Mouse (Mus musculus) olfactory bulb, adult 2 months (tissue): Measurements from ENCODE around the gene Kif7. TPM values are rescaled to one million over a fixed set of nuclear protein-coding genes. Genes with fewer than 3 reads are reported as not detected.
A peak's percentile ranks its signal among the peaks of the same experiment; 100 is the strongest.

Source experiments
- H3K27ac ChIP-seq: fragments of 200-500 bp; 2 replicates; pipeline ENCODE4 v1.5.1; 2012; ENCODE audit warnings: low read depth, low read length; ENCODE audit not compliant: insufficient read depth
- H3K4me1 ChIP-seq: fragments of 200-500 bp; 2 replicates; pipeline ENCODE4 v1.6.1; 2012; ENCODE audit warnings: low read length; ENCODE audit not compliant: control insufficient read depth, insufficient read depth
- H3K4me3 ChIP-seq: fragments of 200-500 bp; 2 replicates; pipeline ENCODE4 v1.5.1; 2012; ENCODE audit warnings: mild to moderate bottlenecking, low read depth, low read length, moderate library complexity; ENCODE audit not compliant: insufficient read depth
- CTCF ChIP-seq: fragments of 200-500 bp; IDR thresholded peaks from 2 replicates; pipeline ENCODE4 v1.5.1; 2012; ENCODE audit warnings: low read depth, mild to moderate bottlenecking, low read length, moderate library complexity; ENCODE audit not compliant: insufficient read depth
- POLR2A ChIP-seq: fragments of 200-500 bp; IDR thresholded peaks from 2 replicates; pipeline ENCODE4 v1.6.1; 2012; ENCODE audit warnings: mild to moderate bottlenecking, low read depth, low read length, moderate library complexity; ENCODE audit not compliant: insufficient read depth
- WGBS: fragments of 180-500 bp; shearing (Covaris S2); methylation state at CpG from one replicate; pipeline ENCODE4 v1.1.7; 2018; 5-methylcytosine and 5-hydroxymethylcytosine counted together
- polyA plus RNA-seq: library from polyadenylated mRNA; stranded (reverse); fragments of >200 nt; gene quantifications from 2 replicates; pipeline ENCODE4 v1.2.4, GENCODE M21; 2012; ENCODE audit warnings: low replicate concordance; ENCODE audit not compliant: missing spikeins, insufficient read depth, insufficient read length

Kif7 gene
- polyA plus RNA-seq, 1 experiment: not detected

GRCm38 (mm10) chr7:79680231-79680630 is 35.3 kb downstream of the Kif7 start:
- TF ChIP-seq POLR2A: no peak
- no peak for TF ChIP-seq CTCF
- Histone ChIP-seq H3K4me1 (no peaks in the 10 kb centered on the region), H3K27ac (no peak overlapping the region), H3K4me3 (no peak overlapping the region)
- WGBS: 98% methylated on average over 2 of the region's 2 CpGs

- Histone ChIP-seq H3K27ac (no peak overlapping the region), H3K4me1 (no peaks in the 10 kb centered on the region), H3K4me3 (no peak overlapping the region)
- no peak for TF ChIP-seq POLR2A
- no peak for TF ChIP-seq CTCF
These were observed 36.3 kb downstream of the Kif7 start for GRCm38 (mm10) chr7:79679186-79679585.

- TF ChIP-seq CTCF: no peak
- no peak for TF ChIP-seq POLR2A
These were observed 44.5 kb downstream of the Kif7 start for GRCm38 (mm10) chr7:79670900-79671604.

GRCm38 (mm10) chr7:79666690-79667089 is 48.8 kb downstream of the Kif7 start:
- H3K27ac ChIP-seq: no peak overlapping the region
- no peak overlapping the region for H3K4me3 ChIP-seq
- no peak for TF ChIP-seq POLR2A
- no peak for TF ChIP-seq CTCF
- H3K4me1 ChIP-seq: no peaks in the 10 kb centered on the region

More at GRCm38 (mm10) chr7:79670900-79671604, 44.5 kb downstream of the Kif7 start:
- H3K27ac ChIP-seq: no peak overlapping the region
- H3K4me1 ChIP-seq: no peaks in the 10 kb centered on the region
- H3K4me3 ChIP-seq: no peak overlapping the region
- whole genome bisulfite sequencing: 96% methylated on average over 4 of the region's 4 CpGs

GRCm38 (mm10) chr7:79661253-79661890 is 54.1 kb downstream of the Kif7 start:
- peaks cover 8% of the 10 kb centered on the region for H3K4me1 ChIP-seq
- H3K4me3 ChIP-seq: no peak overlapping the region

GRCm38 (mm10) chr7:79660291-79661150 is 55.0 kb downstream of the Kif7 start:
- WGBS: under 1% methylated on average over 73 of the region's 73 CpGs
- Histone ChIP-seq H3K4me3 (peak overlapping the region; percentile 62), H3K27ac (no peak overlapping the region), H3K4me1 (peaks cover 8% of the 10 kb centered on the region)
- TF ChIP-seq POLR2A (no peak), CTCF (no peak)

More at GRCm38 (mm10) chr7:79661253-79661890, 54.1 kb downstream of the Kif7 start:
- 21% methylated on average over 5 of the region's 5 CpGs for WGBS
- H3K27ac ChIP-seq: no peak overlapping the region
- no peak for TF ChIP-seq CTCF
- no peak for TF ChIP-seq POLR2A

- H3K4me3 ChIP-seq: peak within 1 kb of the TSS; percentile 62
- no peak within 1 kb of the TSS for H3K27ac ChIP-seq
- TF ChIP-seq POLR2A (no peak), CTCF (no peak)
- WGBS: 2% methylated on average over 39 of the region's 39 CpGs
- peaks cover 8% of the 10 kb centered on the region for H3K4me1 ChIP-seq
These were observed 55.8 kb downstream of the Kif7 start, which contains the start of gene Ticrr for GRCm38 (mm10) chr7:79659578-79660290. Ticrr (plus strand) TSS chr7:79660196.

GRCm38 (mm10) chr7:79654586-79654985 is 60.9 kb downstream of the Kif7 start:
- TF ChIP-seq CTCF: no peak
- TF ChIP-seq POLR2A: no peak
- H3K27ac ChIP-seq: no peak overlapping the region
- no peaks in the 10 kb centered on the region for H3K4me1 ChIP-seq
- 66% methylated on average over 1 of the region's 1 CpGs for WGBS
- H3K4me3 ChIP-seq: no peak overlapping the region

- 87% methylated on average over 1 of the region's 1 CpGs for WGBS
- Histone ChIP-seq H3K27ac (no peak overlapping the region), H3K4me1 (no peaks in the 10 kb centered on the region), H3K4me3 (no peak overlapping the region)
- TF ChIP-seq CTCF (no peak), POLR2A (no peak)
These were observed 61.3 kb downstream of the Kif7 start for GRCm38 (mm10) chr7:79654185-79654584.
